ENCODE assay signal across 21 mouse cellular contexts in the genomic region with DNA sequence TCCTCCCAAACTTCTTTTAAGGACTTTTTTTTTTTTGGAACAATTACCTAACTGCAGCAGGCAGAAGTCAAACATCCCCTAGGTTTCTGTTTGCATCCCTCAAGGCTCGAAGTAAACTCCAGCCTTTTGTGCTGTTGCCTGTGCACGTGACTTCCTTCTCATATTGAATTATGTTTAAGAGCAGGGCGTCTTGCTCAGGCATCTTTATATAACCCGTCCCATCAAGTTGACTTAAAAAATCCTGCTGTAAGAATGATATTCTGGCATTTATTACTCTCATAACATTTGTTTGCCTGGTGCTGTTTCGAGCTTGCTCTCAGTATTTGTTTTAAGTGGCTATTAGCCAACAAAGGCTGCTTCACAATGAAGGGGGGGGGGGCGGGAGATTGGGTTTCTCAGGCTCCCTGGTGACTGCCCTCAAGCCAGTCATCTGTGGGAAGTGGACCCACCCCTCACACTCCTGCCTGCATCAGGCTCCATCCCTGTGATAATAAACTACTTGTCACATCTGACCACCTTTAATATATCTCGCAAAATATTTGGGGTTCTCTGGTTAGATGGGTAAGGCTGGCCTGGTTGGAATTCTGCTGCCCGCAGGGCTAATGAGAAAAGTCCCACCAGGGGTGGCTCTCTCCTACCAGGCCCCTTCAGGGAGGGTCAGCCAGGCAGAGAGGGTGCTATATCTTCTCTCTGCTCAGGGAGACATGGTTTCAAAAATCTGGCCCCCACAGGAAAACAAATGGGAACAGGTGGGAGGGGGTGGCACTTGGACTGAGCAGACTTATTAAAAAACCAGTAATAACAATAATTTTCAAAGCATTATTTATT.
DNase-seq lines count a peak whose midpoint lies in the region; ATAC-seq and TF ChIP-seq lines count a peak whose summit lies in the region.
"Had no signal": no experiment of that assay in that cellular context is flagged by ENCODE, and none has a peak within 500 bp of the region (broad histone marks: within the 10 kb centered on the region; RNA-seq: fewer than 3 reads in every experiment).

No protein-coding gene starts in this region.

- peak; percentile 79 for ATAC-seq in kidney, embryonic 15.5 days (replicated peaks; ENCODE audit: low FRiP score)
- ATAC-seq in liver, postnatal 0 days, result no peak
- ATAC-seq: forebrain, embryonic 16.5 days; intestine, embryonic 15.5 days had no signal

- no peaks in the 10 kb centered on the region for H3K36me3 ChIP-seq in kidney, embryonic 15.5 days
- no peaks in the 10 kb centered on the region for H3K36me3 ChIP-seq in liver, postnatal 0 days (replicated peaks; ENCODE audit: insufficient read depth, low read length)
- H3K36me3 ChIP-seq: embryonic facial prominence, embryonic 15.5 days; heart, embryonic 10.5 days; intestine, embryonic 15.5 days; limb, embryonic 15.5 days; liver, embryonic 15.5 days had no signal

- H3K4me2 ChIP-seq in kidney, embryonic 15.5 days, result no peak overlapping the region
- no peak overlapping the region for H3K4me2 ChIP-seq in liver, postnatal 0 days (ENCODE audit: low read depth, low read length)
- H3K4me2 ChIP-seq: embryonic facial prominence, embryonic 15.5 days; hindbrain, embryonic 14.5 days; intestine, embryonic 15.5 days; limb, embryonic 15.5 days; liver, embryonic 15.5 days had no signal

- H3K9ac ChIP-seq in kidney, embryonic 15.5 days, result no peak overlapping the region
- no peak overlapping the region for H3K9ac ChIP-seq in liver, postnatal 0 days (replicated peaks)
- H3K9ac ChIP-seq: embryonic facial prominence, embryonic 15.5 days; hindbrain, embryonic 14.5 days; intestine, embryonic 15.5 days; limb, embryonic 15.5 days; liver, embryonic 15.5 days had no signal

- H3K4me1 ChIP-seq in kidney, embryonic 15.5 days, result peaks cover 14% of the 10 kb centered on the region
- no peaks in the 10 kb centered on the region for H3K4me1 ChIP-seq in liver, postnatal 0 days (ENCODE audit: insufficient read depth)
- H3K4me1 ChIP-seq: intestine, embryonic 15.5 days; liver, embryonic 15.5 days; megakaryocyte, embryonic 14.5 days had no signal

- H3K9me3 ChIP-seq in kidney, embryonic 15.5 days (replicated peaks), result no peaks in the 10 kb centered on the region; the same call in 1 of the 2 replicates
- H3K9me3 ChIP-seq in liver, postnatal 0 days (ENCODE audit: low read length), result no peaks in the 10 kb centered on the region
- H3K9me3 ChIP-seq: intestine, embryonic 15.5 days; limb, embryonic 15.5 days; liver, embryonic 15.5 days had no signal

- 11% methylated on average over 8 of the region's 8 CpGs for WGBS in kidney, embryonic 15.5 days
- 42% methylated on average over 8 of the region's 8 CpGs for WGBS in liver, postnatal 0 days (ENCODE audit: insufficient replicate concordance)

- H3K27ac ChIP-seq in kidney, embryonic 15.5 days, result no peak overlapping the region
- no peak overlapping the region for H3K27ac ChIP-seq in liver, postnatal 0 days (ENCODE audit: low read depth)
- H3K27ac ChIP-seq: embryonic facial prominence, embryonic 15.5 days; heart, embryonic 10.5 days; hindbrain, embryonic 14.5 days; intestine, embryonic 15.5 days; left cerebral cortex, adult 2 months; limb, embryonic 15.5 days; liver, embryonic 15.5 days had no signal

- H3K27me3 ChIP-seq in kidney, embryonic 15.5 days, result no peaks in the 10 kb centered on the region
- no peaks in the 10 kb centered on the region for H3K27me3 ChIP-seq in liver, postnatal 0 days (ENCODE audit: insufficient read depth, low read length)
- H3K27me3 ChIP-seq: embryonic facial prominence, embryonic 15.5 days; intestine, embryonic 15.5 days; limb, embryonic 15.5 days; liver, embryonic 15.5 days; megakaryocyte, embryonic 14.5 days had no signal

- TF ChIP-seq CTCF in liver, postnatal 0 days (IDR thresholded peaks at IDR 0.05; ENCODE audit: low read depth), result no peak

- DNase-seq in kidney, adult 11 months, result no peak
- DNase-seq in lung, postnatal 36 days, result peak; percentile 16
- no peak for DNase-seq in lung, postnatal 4 days
- DNase-seq in forelimb bud, embryonic 11.5 days (ENCODE audit: low read depth, low spot score), result peak; percentile 23
- DNase-seq in liver, postnatal 0 days, result no peak
- DNase-seq in right cerebral cortex, adult 2 months (ENCODE audit: low spot score in 2 of 2), result no peak
- DNase-seq: cerebellum, adult 18-20 months; cerebellum, postnatal 36 days; kidney, postnatal 4 days; layer of hippocampus, adult 9-11 months; right cerebral cortex, postnatal 4 days had no signal

- TF ChIP-seq EP300 in liver, postnatal 0 days (IDR thresholded peaks at IDR 0.05; ENCODE audit: low read depth), result no peak

- no peak overlapping the region for H3K4me3 ChIP-seq in kidney, embryonic 15.5 days (replicated peaks)
- H3K4me3 ChIP-seq in liver, postnatal 0 days (ENCODE audit: low read depth, low read length), result no peak overlapping the region
- H3K4me3 ChIP-seq: embryonic facial prominence, embryonic 15.5 days; heart, embryonic 10.5 days; intestine, embryonic 15.5 days; left cerebral cortex, adult 2 months; limb, embryonic 15.5 days; liver, embryonic 15.5 days; megakaryocyte, embryonic 14.5 days had no signal

Comparison
In these comparisons a context has a peak if more than half of its experiments do, and no peak if none do; other contexts are left out.
1. DNase-seq: peak in lung, postnatal 36 days (single experiment) and forelimb bud, embryonic 11.5 days (single experiment); none in kidney, adult 11 months (single experiment), lung, postnatal 4 days (0 of 2), liver, postnatal 0 days (single experiment) and right cerebral cortex, adult 2 months (0 of 2).